Mouse (Mus musculus) CH12.LX (cell line): ENCODE measurements around the gene Nod2. TPM values are rescaled to one million over a fixed set of nuclear protein-coding genes. Genes with fewer than 3 reads are reported as not detected.

Experiments
- DNase-seq: peaks from one replicate; pipeline ENCODE4 v3.0.0-alpha.2; 2013; ENCODE audit errors: extremely low read depth
- H3K27ac ChIP-seq: 2 replicates; pipeline ENCODE4 v1.5.1; 2012; ENCODE audit warnings: low read depth, mild to moderate bottlenecking, control low read depth, moderate library complexity; ENCODE audit not compliant: insufficient read depth
- H3K27me3 ChIP-seq: replicated peaks from 2 replicates; pipeline ENCODE3; 2012; ENCODE audit warnings: inconsistent platforms
- H3K36me3 ChIP-seq, 2 experiments: replicated peaks in 1 of 2; 2 replicates each; pipeline versions ENCODE3 to v1.6.1; 2012; ENCODE audit warnings: inconsistent platforms in 1 of 2, low read length in 1 of 2, mild to moderate bottlenecking in 1 of 2, mixed read lengths in 1 of 2, moderate library complexity in 1 of 2; ENCODE audit not compliant: control insufficient read depth in 1 of 2, insufficient read depth in 1 of 2
- H3K4me1 ChIP-seq, 2 experiments: 2 replicates each; pipeline ENCODE4 v1.6.1; 2012; ENCODE audit warnings: inconsistent platforms in 1 of 2, moderate library complexity in 1 of 2; ENCODE audit not compliant: insufficient read depth in 2 of 2, control insufficient read depth in 1 of 2
- H3K4me2 ChIP-seq: 2 replicates; pipeline ENCODE4 v1.6.1; 2012; ENCODE audit warnings: low read depth, mild to moderate bottlenecking, control low read depth; ENCODE audit not compliant: poor library complexity, insufficient read depth, severe bottlenecking
- H3K4me3 ChIP-seq, 3 experiments: fragments of 150-350 bp in 1 of 3; sonication (generic) in 1 of 3; replicated peaks in 1 of 3; 2 replicates each; pipeline versions ENCODE3 to v1.5.1; 2011 to 2012; ENCODE audit warnings: low read depth in 2 of 3, low read length in 2 of 3, mild to moderate bottlenecking in 2 of 3, moderate library complexity in 2 of 3, control low read depth in 1 of 3, improper control_type of control experiment in 1 of 3, inconsistent platforms in 1 of 3, mixed read lengths in 1 of 3; ENCODE audit not compliant: poor library complexity in 1 of 3
- H3K79me2 ChIP-seq: replicated peaks from 2 replicates; pipeline ENCODE4 v1.6.1; 2012; ENCODE audit warnings: mild to moderate bottlenecking, moderate library complexity; ENCODE audit not compliant: control insufficient read depth, poor library complexity, insufficient read depth, severe bottlenecking; ENCODE audit errors: extremely low read depth
- H3K9ac ChIP-seq: 2 replicates; pipeline ENCODE4 v1.6.1; 2012; ENCODE audit warnings: low read depth, mild to moderate bottlenecking, control low read depth, moderate library complexity; ENCODE audit not compliant: insufficient read depth
- H3K9me3 ChIP-seq: replicated peaks from 2 replicates; pipeline ENCODE3; 2012; ENCODE audit warnings: low read length, inconsistent platforms, mixed read lengths
- BHLHE40 ChIP-seq: IDR thresholded peaks from 2 replicates; pipeline ENCODE4 v1.6.1; 2011; ENCODE audit warnings: mild to moderate bottlenecking, low read depth, low read length, improper control_type of control experiment
- CHD1 ChIP-seq: IDR thresholded peaks from 2 replicates; pipeline ENCODE4 v1.6.1; 2012; ENCODE audit warnings: low read depth, low read length, improper control_type of control experiment, inconsistent platforms
- CHD2 ChIP-seq: IDR thresholded peaks from 2 replicates; pipeline ENCODE4 v1.6.1; 2011; ENCODE audit warnings: low read length, improper control_type of control experiment
- CTCF ChIP-seq, 2 experiments: IDR thresholded peaks in 1 of 2; conservative IDR thresholded peaks in 1 of 2; 2 replicates each; pipeline ENCODE4 v1.5.1; 2011 to 2012; ENCODE audit warnings: low read depth in 2 of 2, low read length in 2 of 2, improper control_type of control experiment in 1 of 2, inconsistent platforms in 1 of 2, mild to moderate bottlenecking in 1 of 2, moderate library complexity in 1 of 2
- EP300 ChIP-seq: IDR thresholded peaks from 2 replicates; pipeline ENCODE4 v1.6.1; 2011; ENCODE audit warnings: low read length, improper control_type of control experiment
- ETS1 ChIP-seq: conservative IDR thresholded peaks from 2 replicates; pipeline ENCODE4 v1.6.1; 2012; ENCODE audit warnings: low read depth, mild to moderate bottlenecking, inconsistent platforms, low read length, improper control_type of control experiment, moderate library complexity
- GABPA ChIP-seq: IDR thresholded peaks from 2 replicates; pipeline ENCODE4 v1.6.1; 2012; ENCODE audit warnings: low read depth, low read length, improper control_type of control experiment, inconsistent platforms; ENCODE audit not compliant: insufficient replicate concordance
- HCFC1 ChIP-seq: IDR thresholded peaks from 2 replicates; pipeline ENCODE4 v1.6.1; 2012; ENCODE audit warnings: low read depth, mild to moderate bottlenecking, inconsistent platforms, low read length, improper control_type of control experiment
- IRF4 ChIP-seq: IDR thresholded peaks from 2 replicates; pipeline ENCODE4 v1.6.1; 2014; ENCODE audit warnings: low read depth, mild to moderate bottlenecking, inconsistent platforms, low read length, improper control_type of control experiment
- JUN ChIP-seq: IDR thresholded peaks from 2 replicates; pipeline ENCODE4 v1.6.1; 2011; ENCODE audit warnings: low read depth, mild to moderate bottlenecking, low read length, improper control_type of control experiment, moderate library complexity; ENCODE audit not compliant: insufficient read depth
- JUND ChIP-seq: conservative IDR thresholded peaks from 2 replicates; pipeline ENCODE4 v1.6.1; 2011; ENCODE audit warnings: low read depth, low read length, improper control_type of control experiment
- KAT2A ChIP-seq: IDR thresholded peaks from 2 replicates; pipeline ENCODE4 v1.6.1; 2012; ENCODE audit warnings: low read length, improper control_type of control experiment, inconsistent platforms; ENCODE audit not compliant: insufficient replicate concordance
- MAFK ChIP-seq: IDR thresholded peaks from 2 replicates; pipeline ENCODE4 v1.6.1; 2011; ENCODE audit warnings: low read length, improper control_type of control experiment; ENCODE audit not compliant: insufficient replicate concordance
- MAX ChIP-seq: IDR thresholded peaks from 2 replicates; pipeline ENCODE4 v1.6.1; 2011; ENCODE audit warnings: low read length, improper control_type of control experiment
- MAZ ChIP-seq: IDR thresholded peaks from 2 replicates; pipeline ENCODE4 v1.6.1; 2012; ENCODE audit warnings: low read depth, mild to moderate bottlenecking, inconsistent platforms, low read length, improper control_type of control experiment, moderate library complexity
- MEF2A ChIP-seq: IDR thresholded peaks from 2 replicates; pipeline ENCODE4 v1.6.1; 2014; ENCODE audit warnings: low read depth, mild to moderate bottlenecking, inconsistent platforms, low read length, improper control_type of control experiment, borderline replicate concordance
- MXI1 ChIP-seq: IDR thresholded peaks from 2 replicates; pipeline ENCODE4 v1.6.1; 2011; ENCODE audit warnings: mild to moderate bottlenecking, low read depth, low read length, improper control_type of control experiment
- MYC ChIP-seq: IDR thresholded peaks from 2 replicates; pipeline ENCODE4 v1.6.1; 2011; ENCODE audit warnings: low read depth, mild to moderate bottlenecking, improper control_type of control experiment, low read length
- NELFE ChIP-seq: IDR thresholded peaks from 2 replicates; pipeline ENCODE4 v1.6.1; 2011; ENCODE audit warnings: low read depth, low read length, improper control_type of control experiment
- NRF1 ChIP-seq: IDR thresholded peaks from 2 replicates; pipeline ENCODE4 v1.6.1; 2014; ENCODE audit warnings: low read depth, mild to moderate bottlenecking, inconsistent platforms, low read length, improper control_type of control experiment, moderate library complexity
- POLR2A ChIP-seq: IDR thresholded peaks from 2 replicates; pipeline ENCODE4 v1.6.1; 2011; ENCODE audit warnings: low read depth, mild to moderate bottlenecking, improper control_type of control experiment, low read length
- POLR2AphosphoS2 ChIP-seq: IDR thresholded peaks from 2 replicates; pipeline ENCODE4 v1.6.1; 2011; ENCODE audit warnings: low read depth, low read length, improper control_type of control experiment
- RAD21 ChIP-seq: IDR thresholded peaks from 2 replicates; pipeline ENCODE4 v1.6.1; 2011; ENCODE audit warnings: low read depth, mild to moderate bottlenecking, low read length, improper control_type of control experiment, moderate library complexity
- RCOR1 ChIP-seq: conservative IDR thresholded peaks from 2 replicates; pipeline ENCODE4 v1.6.1; 2012; ENCODE audit warnings: low read depth, mild to moderate bottlenecking, inconsistent platforms, low read length, improper control_type of control experiment
- SIN3A ChIP-seq: IDR thresholded peaks from 2 replicates; pipeline ENCODE4 v1.6.1; 2012; ENCODE audit warnings: low read length, improper control_type of control experiment, inconsistent platforms
- SMC3 ChIP-seq: IDR thresholded peaks from 2 replicates; pipeline ENCODE4 v1.6.1; 2011; ENCODE audit warnings: low read depth, low read length, improper control_type of control experiment
- TBP ChIP-seq: conservative IDR thresholded peaks from 2 replicates; pipeline ENCODE4 v1.6.1; 2011; ENCODE audit warnings: low read depth, low read length, improper control_type of control experiment
- TCF12 ChIP-seq: IDR thresholded peaks from 2 replicates; pipeline ENCODE4 v1.6.1; 2014; ENCODE audit warnings: low read depth, mild to moderate bottlenecking, inconsistent platforms, low read length, improper control_type of control experiment
- UBTF ChIP-seq: IDR thresholded peaks from 2 replicates; pipeline ENCODE4 v1.6.1; 2012; ENCODE audit warnings: low read depth, mild to moderate bottlenecking, inconsistent platforms, low read length, improper control_type of control experiment, moderate library complexity
- USF1 ChIP-seq: IDR thresholded peaks from 2 replicates; pipeline ENCODE4 v1.6.1; 2014; ENCODE audit warnings: low read depth, mild to moderate bottlenecking, inconsistent platforms, low read length, improper control_type of control experiment
- USF2 ChIP-seq: conservative IDR thresholded peaks from 2 replicates; pipeline ENCODE4 v1.6.1; 2011; ENCODE audit warnings: low read depth, low read length, improper control_type of control experiment
- ZC3H11A ChIP-seq: IDR thresholded peaks from 2 replicates; pipeline ENCODE4 v1.6.1; 2012; ENCODE audit warnings: low read depth, mild to moderate bottlenecking, inconsistent platforms, low read length, improper control_type of control experiment
- ZKSCAN1 ChIP-seq: IDR thresholded peaks from 2 replicates; pipeline ENCODE4 v1.6.1; 2012; ENCODE audit warnings: low read depth, inconsistent platforms, low read length, improper control_type of control experiment, borderline replicate concordance
- ZMIZ1 ChIP-seq: IDR thresholded peaks from 2 replicates; pipeline ENCODE4 v1.6.1; 2012; ENCODE audit warnings: low read depth, mild to moderate bottlenecking, inconsistent platforms, low read length, improper control_type of control experiment
- ZNF384 ChIP-seq: IDR thresholded peaks from 2 replicates; pipeline ENCODE4 v1.6.1; 2012; ENCODE audit warnings: low read depth, low read length, improper control_type of control experiment, inconsistent platforms
- dilution Hi-C: fragments of 300-500 bp; cut with MboI; formaldehyde crosslinking; loops from 2 replicates; pipeline ENCODE4 v1.14.3; 2020; ENCODE audit warnings: low sequenced_read_pairs; ENCODE audit not compliant: extremely low pct_unique_long_range_greater_than_20kb, extremely low pct_ligation_motif_present
- in situ Hi-C: fragments of 300-500 bp; cut with MboI; formaldehyde crosslinking; loops from 3 replicates; pipeline ENCODE4 v1.14.3; 2019; ENCODE audit warnings: low sequenced_read_pairs, low pct_ligation_motif_present, low pct_unique_long_range_greater_than_20kb, mixed read lengths
- polyA plus RNA-seq: library from polyadenylated mRNA; unstranded; fragments of >175 nt; gene quantifications from 2 replicates; pipeline ENCODE4 v1.2.1, GENCODE M21; 2012; ENCODE audit warnings: low read depth; ENCODE audit not compliant: insufficient read length
- total RNA-seq, 2 experiments: library from RNA; depleted of rRNA; stranded (reverse); fragments of 300-350 nt in 1 of 2; fragments of >200 nt in 1 of 2; gene quantifications; 2 replicates each; pipeline ENCODE4 v1.2.3; 2012 to 2014

Nod2 gene
- total and polyA plus RNA-seq, 3 experiments = 4.3 to 10.9 (median 7.5) TPM

DNA sequence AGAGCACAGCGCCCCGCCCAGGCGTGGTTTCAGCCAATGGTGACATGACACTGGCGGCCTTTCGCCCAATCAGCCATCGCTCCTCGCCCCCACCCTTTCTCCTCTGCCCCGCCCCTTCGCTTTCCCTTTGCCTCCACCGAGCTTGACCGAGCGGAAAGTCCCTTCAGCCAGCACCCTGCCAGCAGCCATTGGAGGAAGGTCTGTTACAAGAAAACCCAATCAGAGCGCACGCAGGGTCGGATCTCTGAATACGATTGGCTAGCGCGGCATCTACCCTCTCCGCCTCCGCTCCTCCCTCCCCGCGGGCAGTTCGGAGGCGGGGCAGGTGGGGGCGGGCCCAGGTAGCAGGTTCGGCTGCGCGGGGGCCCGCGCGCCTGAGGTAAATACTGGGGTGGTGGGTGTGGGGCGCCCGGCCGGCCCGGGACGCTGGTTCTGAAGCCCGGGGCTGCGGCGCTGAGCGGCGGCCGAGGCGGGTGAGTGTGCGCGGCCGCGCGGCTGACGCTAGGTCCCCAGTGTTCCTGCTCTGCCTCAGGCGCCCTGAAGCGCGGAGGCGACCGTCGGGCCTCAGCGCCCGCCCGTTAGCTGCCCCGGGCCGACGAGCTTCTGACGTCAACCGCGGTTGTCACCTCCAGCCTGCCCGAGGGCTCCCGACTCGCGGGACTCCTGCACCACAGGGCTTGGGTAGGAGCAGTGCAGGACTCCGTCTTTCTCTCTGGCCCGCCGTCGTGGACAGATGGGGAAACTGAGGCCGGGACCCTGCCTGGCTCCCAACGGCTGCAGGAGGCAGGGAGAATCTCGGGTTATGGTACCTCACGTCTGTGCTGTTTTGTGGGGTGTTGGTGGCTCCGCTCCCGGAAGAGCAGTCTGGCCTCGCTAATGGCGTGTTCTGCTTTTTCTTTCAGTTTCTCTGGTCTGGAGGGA is 49.9 kb downstream of the Nod2 start, which contains the start of gene Cyld (continued):
- no peak for TF ChIP-seq GABPA
- 0 out of 2 replicates have a peak, but pooled peaks have one; percentile 36 for TF ChIP-seq BHLHE40
- TF ChIP-seq CHD1 = no peak
- no peak for TF ChIP-seq USF1

DNA sequence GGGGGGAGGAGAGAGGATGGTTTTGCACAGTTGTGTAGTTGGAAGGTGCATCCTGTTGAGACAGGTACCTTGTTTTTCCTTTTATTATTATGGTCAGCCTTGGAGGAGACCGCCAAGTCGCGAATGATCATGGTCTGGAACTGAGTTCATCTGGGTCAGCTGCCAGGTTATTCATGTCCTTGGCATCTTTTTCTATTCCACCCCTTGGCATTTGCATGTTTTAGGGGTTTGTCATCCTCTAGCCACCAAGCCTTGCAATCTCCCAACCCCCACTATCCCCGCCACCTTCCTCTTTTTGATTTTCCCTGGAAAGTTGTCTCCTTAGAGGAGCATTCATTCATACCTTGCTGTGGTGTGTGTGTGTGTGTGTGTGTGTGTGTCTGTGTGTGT is 50.5 kb downstream of the Nod2 start:
- peak overlapping the region; percentile 93 for H3K27ac ChIP-seq
- peak overlapping the region; percentile 99 for H3K4me2 ChIP-seq
- H3K4me3 ChIP-seq = peak overlapping the region; percentile 91 to 100 (median 95)
- no peaks in the 10 kb centered on the region for H3K27me3 ChIP-seq
- in situ Hi-C loops (no loop called here), dilution Hi-C loops (no loop called here)
- H3K4me1 ChIP-seq = peaks cover 4 to 48% of the 10 kb centered on the region in 2 experiments
- peaks cover 5% of the 10 kb centered on the region in 2 experiments for H3K36me3 ChIP-seq
- no peaks in the 10 kb centered on the region for H3K9me3 ChIP-seq
- DNase-seq = peak; percentile 45
- H3K9ac ChIP-seq = peak overlapping the region; percentile 75
- H3K79me2 ChIP-seq = peaks cover 27% of the 10 kb centered on the region
- TF ChIP-seq POLR2AphosphoS2 = no peak
- TF ChIP-seq SMC3 = no peak
- TF ChIP-seq JUND = no peak
- no peak for TF ChIP-seq KAT2A
- no peak for TF ChIP-seq JUN
- TF ChIP-seq POLR2A = no peak
- no peak for TF ChIP-seq MAFK
- TF ChIP-seq ZKSCAN1 = no peak
- no peak for TF ChIP-seq RAD21
- TF ChIP-seq IRF4 = no peak
- TF ChIP-seq TCF12 = no peak
- TF ChIP-seq ZC3H11A = no peak
- TF ChIP-seq USF2 = no peak
- TF ChIP-seq HCFC1 = no peak
- TF ChIP-seq CHD1 = peak; percentile 49; the same call in 1 of the 2 replicates
- TF ChIP-seq UBTF = no peak
- TF ChIP-seq CHD2 = peak; percentile 70
- TF ChIP-seq RCOR1 = no peak
- no peak; the same call in 1 of the 2 replicates for TF ChIP-seq MXI1
- TF ChIP-seq NRF1 = no peak
- no peak for TF ChIP-seq GABPA
- 0 out of 2 replicates have a peak, but pooled peaks have one; percentile 6 for TF ChIP-seq MYC
- TF ChIP-seq MEF2A = no peak
- no peak for TF ChIP-seq ETS1
- TF ChIP-seq ZMIZ1 = no peak
- no peak for TF ChIP-seq ZNF384
- TF ChIP-seq CTCF (conservative IDR thresholded peaks at IDR 0.05 in 1 of 2, IDR thresholded peaks at IDR 0.05 in 1 of 2; ENCODE audit: low read depth in 2 of 2, low read length in 2 of 2) = no peak
- TF ChIP-seq NELFE = no peak
- no peak for TF ChIP-seq MAX
- TF ChIP-seq MAZ = peak; percentile 46; the same call in 1 of the 2 replicates
- peak; percentile 19; the same call in 1 of the 2 replicates for TF ChIP-seq SIN3A
- TF ChIP-seq BHLHE40 = 0 out of 2 replicates have a peak, but pooled peaks have one; percentile 7
- no peak for TF ChIP-seq EP300
- 0 out of 2 replicates have a peak, but pooled peaks have one; percentile 16 for TF ChIP-seq TBP
